Mouse (Mus musculus) limb, embryonic 11.5 days (tissue): ENCODE measurements around the gene Gns. TPM values are rescaled to one million over a fixed set of nuclear protein-coding genes. Genes with fewer than 3 reads are reported as not detected.

Experiments
- ATAC-seq: fragments of 200-750 bp; cut with Nextera tagmentation; 2 replicates; pipeline ENCODE4 v1.8.0; 2017; ENCODE audit warnings: low read depth; ENCODE audit not compliant: insufficient number of reproducible peaks, low FRiP score, low TSS enrichment
- DNase-seq: peaks from one replicate; pipeline ENCODE4 v3.0.0-alpha.2; 2015; ENCODE audit warnings: low spot score
- H3K27ac ChIP-seq: fragments of 300-500 bp; sonication (generic); replicated peaks from 2 replicates; pipeline ENCODE4 v1.5.1; 2014; ENCODE audit warnings: low read depth, mild to moderate bottlenecking, low read length
- H3K27me3 ChIP-seq: fragments of 300-500 bp; sonication (generic); 2 replicates; pipeline ENCODE4 v1.6.1; 2014; ENCODE audit warnings: mild to moderate bottlenecking, low read length, mixed read lengths; ENCODE audit not compliant: control insufficient read depth, insufficient read depth
- H3K36me3 ChIP-seq: fragments of 300-500 bp; sonication (generic); 2 replicates; pipeline ENCODE4 v1.6.1; 2014; ENCODE audit warnings: mild to moderate bottlenecking, low read length, moderate library complexity, mixed read lengths; ENCODE audit not compliant: control insufficient read depth, insufficient read depth
- H3K4me1 ChIP-seq: fragments of 300-500 bp; sonication (generic); 2 replicates; pipeline ENCODE4 v1.6.1; 2014; ENCODE audit warnings: low read length, mixed read lengths; ENCODE audit not compliant: control insufficient read depth, insufficient read depth
- H3K4me2 ChIP-seq: fragments of 300-500 bp; sonication (generic); 2 replicates; pipeline ENCODE4 v1.6.1; 2014; ENCODE audit warnings: low read depth, mild to moderate bottlenecking, moderate library complexity; ENCODE audit not compliant: severe bottlenecking
- H3K4me3 ChIP-seq: fragments of 300-500 bp; sonication (generic); 2 replicates; pipeline ENCODE4 v1.5.1; 2014; ENCODE audit warnings: low read depth, low read length
- H3K9ac ChIP-seq: fragments of 300-500 bp; sonication (generic); 2 replicates; pipeline ENCODE4 v1.6.1; 2014; ENCODE audit warnings: mild to moderate bottlenecking, low read length
- H3K9me3 ChIP-seq: fragments of 300-500 bp; sonication (generic); 2 replicates; pipeline ENCODE4 v1.6.1; 2016; ENCODE audit warnings: low read length; ENCODE audit not compliant: control insufficient read depth
- WGBS: fragments of 180-500 bp; shearing (Covaris S2); extraction: QIAGEN DNeasy Blood & Tissue Kit; methylation state at CpG from one replicate; pipeline ENCODE4 v1.1.7; 2014; 5-methylcytosine and 5-hydroxymethylcytosine counted together
- polyA plus RNA-seq: library from polyadenylated mRNA; unstranded; fragments of >200 nt; fragmentation: Nextera tagmentation; extraction: Ambion mirVana; gene quantifications from 2 replicates; pipeline ENCODE4 v1.2.1, GENCODE M21; 2014

Gene Gns
- polyA plus RNA-seq, 1 experiment from 2014 or later, result 37.1 TPM

DNA sequence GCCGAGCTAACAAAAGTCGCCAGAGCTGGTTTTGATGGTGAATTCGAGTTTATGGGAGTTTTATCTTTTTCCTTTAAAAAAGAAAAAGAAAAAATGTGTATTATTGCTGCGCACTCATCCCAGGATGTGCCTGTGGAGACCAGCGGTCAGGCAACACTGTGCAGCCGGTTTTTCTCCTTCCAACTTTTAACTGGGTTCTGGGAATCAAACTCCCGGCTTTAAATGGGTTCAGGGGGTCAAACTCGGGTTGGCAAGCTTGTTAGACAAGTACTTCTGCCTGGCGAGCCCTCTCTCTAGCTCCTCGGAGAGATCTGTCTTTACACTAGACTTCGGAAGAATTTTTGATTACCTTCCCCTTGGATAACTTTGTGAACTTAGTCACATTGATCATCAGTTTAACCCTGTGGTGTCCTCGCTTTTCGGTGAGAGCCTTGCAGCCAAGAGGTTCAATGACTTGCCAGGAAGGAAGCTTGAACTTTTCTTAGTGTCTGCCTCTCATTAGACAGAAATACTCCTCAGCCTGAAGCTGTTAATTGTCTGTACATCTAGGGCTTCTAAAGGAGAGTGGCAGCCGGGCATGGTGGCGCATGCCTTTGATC lies 13.1 kb upstream of the Gns start:
- H3K9ac ChIP-seq, result no peak overlapping the region
- peak; percentile 36 for DNase-seq
- no peak overlapping the region for H3K27ac ChIP-seq
- ATAC-seq, result no peak
- no peaks in the 10 kb centered on the region for H3K36me3 ChIP-seq
- peak overlapping the region; percentile 81 for H3K4me2 ChIP-seq
- peaks cover 21% of the 10 kb centered on the region for H3K27me3 ChIP-seq
- H3K9me3 ChIP-seq, result no peaks in the 10 kb centered on the region
- WGBS, result 38% methylated on average over 15 of the region's 15 CpGs
- H3K4me1 ChIP-seq, result peaks cover 7% of the 10 kb centered on the region
- H3K4me3 ChIP-seq, result no peak overlapping the region

GRCm38 (mm10) chr10:121360358-121360757 lies 4.5 kb upstream of the Gns start:
- Histone ChIP-seq H3K27ac (no peak overlapping the region), H3K4me3 (no peak overlapping the region), H3K27me3 (no peaks in the 10 kb centered on the region), H3K9me3 (no peaks in the 10 kb centered on the region), H3K4me1 (no peaks in the 10 kb centered on the region), H3K36me3 (no peaks in the 10 kb centered on the region), H3K9ac (no peak overlapping the region), H3K4me2 (no peak overlapping the region)
- DNase-seq (no peak), ATAC-seq (no peak)
- WGBS, result 87% methylated on average over 2 of the region's 2 CpGs

- WGBS, result 84% methylated on average over 8 of the region's 8 CpGs
- ATAC-seq (no peak), DNase-seq (no peak)
- Histone ChIP-seq H3K36me3 (no peaks in the 10 kb centered on the region), H3K27ac (no peak overlapping the region), H3K4me2 (no peak overlapping the region), H3K4me3 (no peak overlapping the region), H3K9ac (no peak overlapping the region), H3K4me1 (peaks cover 7% of the 10 kb centered on the region), H3K9me3 (no peaks in the 10 kb centered on the region), H3K27me3 (no peaks in the 10 kb centered on the region)
Observed at GRCm38 (mm10) chr10:121363201-121363600, 1.7 kb upstream of the Gns start.

GRCm38 (mm10) chr10:121364306-121364705 lies 584 bp upstream of the Gns start:
- no peak overlapping the region for H3K27ac ChIP-seq

GRCm38 (mm10) chr10:121365781-121366272 lies 937 bp downstream of the Gns start:
- no peak for ATAC-seq
- Histone ChIP-seq H3K9me3 (no peaks in the 10 kb centered on the region), H3K4me1 (peaks cover 7% of the 10 kb centered on the region), H3K36me3 (no peaks in the 10 kb centered on the region), H3K27ac (no peak overlapping the region), H3K9ac (peak overlapping the region; percentile 78; the same call in 1 of the 2 replicates), H3K4me2 (peak overlapping the region; percentile 96), H3K27me3 (no peaks in the 10 kb centered on the region), H3K4me3 (peak overlapping the region; percentile 96)
- 14% methylated on average over 9 of the region's 9 CpGs for WGBS
- peak; percentile 32 for DNase-seq

More at GRCm38 (mm10) chr10:121364306-121364705, 584 bp upstream of the Gns start:
- Histone ChIP-seq H3K4me2 (peak overlapping the region; percentile 96), H3K9ac (peak overlapping the region; percentile 78; the same call in 1 of the 2 replicates), H3K4me3 (peak overlapping the region; percentile 96), H3K9me3 (no peaks in the 10 kb centered on the region), H3K27me3 (no peaks in the 10 kb centered on the region), H3K4me1 (peaks cover 7% of the 10 kb centered on the region), H3K36me3 (no peaks in the 10 kb centered on the region)
- ATAC-seq (peak; percentile 19; the same call in 1 of the 2 replicates), DNase-seq (no peak)
- WGBS, result 27% methylated on average over 15 of the region's 15 CpGs

DNA sequence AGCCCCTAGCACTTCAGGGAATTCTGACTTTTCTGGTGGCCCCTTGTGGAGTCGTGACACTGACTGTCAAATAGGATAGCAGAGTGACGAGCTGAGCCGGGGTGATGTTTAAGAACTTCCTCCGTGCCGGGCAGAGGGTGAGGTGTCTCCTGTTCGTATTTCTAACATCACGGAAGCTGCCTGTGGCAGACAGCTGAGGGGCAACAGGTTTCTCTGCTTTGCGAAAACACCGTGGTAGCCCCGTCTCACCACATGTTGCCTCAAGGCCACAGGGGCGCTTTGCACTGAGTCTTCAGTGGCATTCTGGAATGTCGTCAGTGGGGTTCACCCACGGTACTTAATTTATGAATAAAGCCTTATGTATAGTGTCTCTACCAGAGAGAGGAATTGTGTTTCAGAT lies 2.4 kb downstream of the Gns start:
- H3K4me3 ChIP-seq, result no peak overlapping the region
- H3K27me3 ChIP-seq, result no peaks in the 10 kb centered on the region
- ATAC-seq (no peak), DNase-seq (no peak)
- H3K9me3 ChIP-seq, result no peaks in the 10 kb centered on the region
- peaks cover 7% of the 10 kb centered on the region for H3K4me1 ChIP-seq
- no peaks in the 10 kb centered on the region for H3K36me3 ChIP-seq
- H3K4me2 ChIP-seq, result no peak overlapping the region
- 90% methylated on average over 13 of the region's 13 CpGs for WGBS
- H3K27ac ChIP-seq, result no peak overlapping the region
- no peak overlapping the region for H3K9ac ChIP-seq

- Histone ChIP-seq H3K27ac (no peak overlapping the region), H3K4me3 (no peak overlapping the region), H3K9me3 (no peaks in the 10 kb centered on the region), H3K4me2 (no peak overlapping the region), H3K36me3 (no peaks in the 10 kb centered on the region), H3K9ac (no peak overlapping the region), H3K27me3 (no peaks in the 10 kb centered on the region), H3K4me1 (peaks cover 7% of the 10 kb centered on the region)
- ATAC-seq (no peak), DNase-seq (no peak)
- 91% methylated on average over 9 of the region's 9 CpGs for WGBS
Observed at GRCm38 (mm10) chr10:121367780-121368179, 2.9 kb downstream of the Gns start.

DNA sequence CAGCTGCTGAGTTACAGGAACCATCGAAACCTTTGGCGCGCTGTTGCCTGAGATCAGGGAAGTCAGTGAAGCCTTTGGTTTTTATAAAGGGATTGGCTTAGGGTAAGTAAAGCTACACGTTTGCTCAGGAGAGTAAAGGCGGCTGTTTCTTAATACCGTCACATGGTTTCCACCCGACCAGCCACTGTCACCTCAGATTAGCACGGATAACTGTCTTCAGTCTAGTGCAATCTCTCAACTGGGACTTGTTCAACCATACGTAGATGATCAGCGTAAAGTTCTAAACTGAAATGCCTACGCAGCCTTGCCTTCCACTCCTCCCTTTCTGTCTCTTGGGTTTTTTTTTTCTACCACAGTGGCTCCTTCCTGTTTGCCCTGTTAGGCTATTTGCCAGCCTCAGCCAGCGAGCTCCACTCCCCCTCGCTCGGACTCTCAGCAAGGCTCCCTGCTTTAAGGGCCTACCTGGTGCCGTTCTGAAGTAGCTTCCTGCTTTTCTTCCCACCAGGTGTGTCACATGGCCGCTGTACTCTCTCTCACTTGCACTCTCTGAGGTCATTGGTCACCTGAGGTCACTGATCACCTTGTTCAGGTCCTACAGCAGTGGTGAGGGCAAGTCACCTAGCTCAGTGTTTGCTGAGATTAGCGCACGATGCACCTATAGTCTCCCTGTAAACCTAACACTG lies 4.0 kb downstream of the Gns start:
- Histone ChIP-seq H3K9ac (no peak overlapping the region), H3K27me3 (no peaks in the 10 kb centered on the region), H3K27ac (no peak overlapping the region), H3K4me1 (peaks cover 7% of the 10 kb centered on the region), H3K9me3 (no peaks in the 10 kb centered on the region), H3K4me3 (no peak overlapping the region), H3K36me3 (no peaks in the 10 kb centered on the region), H3K4me2 (no peak overlapping the region)
- ATAC-seq (no peak), DNase-seq (no peak)
- 92% methylated on average over 18 of the region's 18 CpGs for WGBS
